ENCODE assay signal across 8 mouse cellular contexts in the genomic region with DNA sequence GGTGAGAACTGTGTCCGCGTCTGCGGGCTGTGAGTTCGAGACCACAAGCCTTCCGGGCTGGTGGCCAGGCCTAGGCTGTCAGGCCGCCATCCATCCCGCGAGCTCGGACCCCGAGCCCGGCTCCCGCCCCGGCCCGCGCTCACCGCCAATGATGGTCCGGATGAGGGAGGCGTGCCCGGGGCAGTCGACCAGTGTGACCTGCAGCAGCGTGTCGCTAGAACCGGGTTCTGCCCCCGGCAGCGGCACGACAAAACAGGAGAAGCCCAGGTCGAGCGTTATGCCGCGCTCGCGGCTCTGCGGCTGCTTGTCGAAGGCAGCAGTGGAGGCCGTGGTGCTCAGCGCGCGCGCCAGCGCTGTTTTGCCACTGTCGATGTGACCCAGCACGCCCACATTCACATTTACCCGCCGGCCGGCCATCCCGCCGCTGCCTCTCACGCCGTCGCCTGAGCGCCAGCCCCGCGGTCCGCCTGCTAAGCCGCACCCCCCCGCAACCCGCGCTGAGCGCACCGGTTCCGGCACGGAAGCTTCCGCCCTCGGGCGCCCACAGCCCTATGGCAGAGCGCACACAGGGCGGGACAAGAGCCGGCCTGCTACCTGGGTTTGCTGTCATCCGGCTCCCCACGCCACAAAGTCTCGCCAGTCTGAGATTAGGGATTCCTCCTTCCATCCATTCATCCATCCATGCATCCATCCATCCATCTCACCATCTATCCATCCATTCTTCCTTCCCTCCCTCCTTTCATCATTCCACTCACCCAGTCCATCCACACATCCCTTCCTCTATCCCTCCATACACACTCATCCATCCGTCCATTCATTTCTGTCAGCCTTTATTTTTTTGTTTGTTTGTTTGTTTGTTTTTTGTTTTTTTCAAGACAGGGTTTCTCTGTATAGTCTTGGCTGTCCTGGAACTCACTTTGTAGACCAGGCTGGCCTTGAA. TPM values are rescaled to one million over a fixed set of nuclear protein-coding genes. Genes with fewer than 3 reads are reported as not detected.
DNase-seq lines count a peak whose midpoint lies in the region; ATAC-seq and TF ChIP-seq lines count a peak whose summit lies in the region.

A gene (minus strand): TSS at position 477 of the 940 bp plus-strand sequence.

- H3K9me3 ChIP-seq in MEL (replicated peaks; ENCODE audit: insufficient read depth, low read length), result no peaks in the 10 kb centered on the region
- H3K9me3 ChIP-seq in lung, embryonic 14.5 days (ENCODE audit: low read depth, low read length), result no peaks in the 10 kb centered on the region

- peak within 1 kb of the TSS; percentile 82 for H3K9ac ChIP-seq in MEL (ENCODE audit: control insufficient read depth, low read depth, low read length, poor library complexity, severe bottlenecking)
- peak within 1 kb of the TSS; percentile 84 for H3K9ac ChIP-seq in lung, embryonic 14.5 days

- H3K36me3 ChIP-seq in MEL (ENCODE audit: control insufficient read depth in 1 of 2, insufficient read depth in 2 of 2, low read length in 2 of 2), result peaks cover 1 to 22% of the 10 kb centered on the region in 2 experiments; a peak in 2 of 4 replicates
- no peaks in the 10 kb centered on the region for H3K36me3 ChIP-seq in lung, embryonic 14.5 days (ENCODE audit: insufficient read depth)

- peak; percentile 89 for DNase-seq in MEL (ENCODE audit: low read depth, low spot score)
- DNase-seq in cerebellum, adult 2 months, result peak; percentile 84 to 91
- DNase-seq in forelimb bud, embryonic 11.5 days (ENCODE audit: low read depth, low spot score), result peak; percentile 79
- DNase-seq in heart, postnatal 4 days, result peak; percentile 87
- peak; percentile 51 to 76 for DNase-seq in layer of hippocampus, adult 8-10 months (ENCODE audit: low spot score in 2 of 2)
- DNase-seq in lung, embryonic 14.5 days, result peak; percentile 89
- DNase-seq in testis, postnatal 14 days (ENCODE audit: low spot score), result peak; percentile 86

- no peak for TF ChIP-seq CTCF in MEL (IDR thresholded peaks at IDR 0.05 in 2 of 3, conservative IDR thresholded peaks at IDR 0.05 in 1 of 3; ENCODE audit: control insufficient read depth in 1 of 3, insufficient read depth in 1 of 3, low read depth in 2 of 3, low read length in 3 of 3, poor library complexity in 1 of 3, severe bottlenecking in 1 of 3)
- no peak for TF ChIP-seq CTCF in cerebellum, adult 2 months (IDR thresholded peaks at IDR 0.05; ENCODE audit: borderline replicate concordance, insufficient read depth, low read depth, low read length)
- TF ChIP-seq CTCF in lung, embryonic 14.5 days (IDR thresholded peaks at IDR 0.05; ENCODE audit: low read depth), result no peak

- TF ChIP-seq POLR2A in MEL (IDR thresholded peaks at IDR 0.05; ENCODE audit: control insufficient read depth in 1 of 2, insufficient read depth in 1 of 2, low read depth in 1 of 2, low read length in 2 of 2, poor library complexity in 1 of 2), result peak; percentile 82 to 85
- TF ChIP-seq POLR2A in cerebellum, adult 2 months (IDR thresholded peaks at IDR 0.05; ENCODE audit: borderline replicate concordance, insufficient read depth, low read length), result peak; percentile 85

- peak within 1 kb of the TSS; percentile 43 for H3K27ac ChIP-seq in MEL (ENCODE audit: control insufficient read depth, low read depth, low read length)
- peak within 1 kb of the TSS; percentile 29; the same call in 1 of the 2 replicates for H3K27ac ChIP-seq in cerebellum, adult 2 months (ENCODE audit: insufficient read depth, low read length)
- peak within 1 kb of the TSS; percentile 64; the same call in 1 of the 2 replicates for H3K27ac ChIP-seq in lung, embryonic 14.5 days (ENCODE audit: low read depth)

- TF ChIP-seq EP300 in MEL (IDR thresholded peaks at IDR 0.05; ENCODE audit: low read depth in 1 of 2, low read length in 2 of 2), result 0 out of 4 replicates have a peak, but pooled peaks of 1 of the 2 experiments have one; percentile 5

- peak within 1 kb of the TSS; percentile 85 to 86 for H3K4me3 ChIP-seq in MEL (ENCODE audit: control insufficient read depth in 1 of 2, insufficient read depth in 1 of 2, low read depth in 2 of 2, low read length in 2 of 2)
- H3K4me3 ChIP-seq in cerebellum, adult 2 months (replicated peaks; ENCODE audit: insufficient read depth, low read depth, low read length), result peak within 1 kb of the TSS; percentile 81
- peak within 1 kb of the TSS; percentile 82 for H3K4me3 ChIP-seq in lung, embryonic 14.5 days (ENCODE audit: low read depth, low read length)

- peak within 1 kb of the TSS; percentile 80 for H3K4me2 ChIP-seq in lung, embryonic 14.5 days

- TF ChIP-seq RAD21 in MEL (IDR thresholded peaks at IDR 0.05; ENCODE audit: low read depth, low read length), result no peak

- peaks cover 0 to 21% of the 10 kb centered on the region in 2 experiments; a peak in 3 of 4 replicates for H3K4me1 ChIP-seq in MEL (ENCODE audit: control insufficient read depth in 1 of 2, insufficient read depth in 2 of 2, low read length in 2 of 2)
- H3K4me1 ChIP-seq in cerebellum, adult 2 months (ENCODE audit: control insufficient read depth, insufficient read depth, low read length), result no peaks in the 10 kb centered on the region; the same call in 1 of the 2 replicates
- peaks cover 3% of the 10 kb centered on the region; the same call in 1 of the 2 replicates for H3K4me1 ChIP-seq in lung, embryonic 14.5 days (ENCODE audit: insufficient read depth)

- peaks cover 0 to 2% of the 10 kb centered on the region in 2 experiments; a peak in 2 of 4 replicates for H3K27me3 ChIP-seq in MEL (ENCODE audit: control insufficient read depth in 1 of 2, insufficient read depth in 2 of 2, low read length in 2 of 2)
- no peaks in the 10 kb centered on the region for H3K27me3 ChIP-seq in cerebellum, adult 2 months (ENCODE audit: control insufficient read depth, insufficient read depth, low read length)
- no peaks in the 10 kb centered on the region for H3K27me3 ChIP-seq in lung, embryonic 14.5 days (ENCODE audit: insufficient read depth, low read length)

- peaks cover 16% of the 10 kb centered on the region for H3K79me2 ChIP-seq in MEL (ENCODE audit: control insufficient read depth, insufficient read depth, low read length, poor library complexity)

- peak; percentile 94 for ATAC-seq in lung, embryonic 14.5 days (ENCODE audit: insufficient read depth)
- ATAC-seq in neutrophil, adult 5-6 weeks (ENCODE audit: extremely low read depth, insufficient number of reproducible peaks, low FRiP score, poor library complexity, severe bottlenecking), result peak; percentile 66

- WGBS in cerebellum, adult 2 months, result 1% methylated on average over 72 of the region's 72 CpGs
- under 1% methylated on average over 72 of the region's 72 CpGs for WGBS in lung, embryonic 14.5 days

TF ChIP-seq in MEL, 35 proteins besides CTCF, POLR2A, EP300 and RAD21 (continues in another document):
- TF ChIP-seq ZC3H11A (IDR thresholded peaks at IDR 0.05; ENCODE audit: low read depth, low read length) (no peak), KAT2A (conservative IDR thresholded peaks at IDR 0.05; ENCODE audit: low read depth, low read length) (no peak; the same call in 1 of the 2 replicates), POLR2AphosphoS5 (IDR thresholded peaks at IDR 0.05; ENCODE audit: borderline replicate concordance, low read depth, low read length) (no peak), ZMIZ1 (IDR thresholded peaks at IDR 0.05; ENCODE audit: low read depth, low read length) (no peak), ETS1 (IDR thresholded peaks at IDR 0.05; ENCODE audit: low read depth, low read length) (0 out of 2 replicates have a peak, but pooled peaks have one; percentile 31), UBTF (IDR thresholded peaks at IDR 0.05; ENCODE audit: borderline replicate concordance, insufficient read depth, low read depth, low read length) (no peak), ZNF384 (IDR thresholded peaks at IDR 0.05; ENCODE audit: low read depth, low read length) (no peak; the same call in 1 of the 2 replicates), NELFE (IDR thresholded peaks at IDR 0.05; ENCODE audit: low read depth, low read length) (peak; percentile 84), SMC3 (IDR thresholded peaks at IDR 0.05; ENCODE audit: low read depth, low read length) (0 out of 2 replicates have a peak, but pooled peaks have one; percentile 22), CHD1 (IDR thresholded peaks at IDR 0.05; ENCODE audit: low read depth, low read length) (peak; percentile 62; the same call in 1 of the 2 replicates), USF2 (IDR thresholded peaks at IDR 0.05; ENCODE audit: borderline replicate concordance in 1 of 2, insufficient read depth in 1 of 2, low read depth in 1 of 2, low read length in 2 of 2) (no peak), TAL1 (IDR thresholded peaks at IDR 0.05; ENCODE audit: low read length) (no peak), MYB (IDR thresholded peaks at IDR 0.05; ENCODE audit: low read depth, low read length) (no peak), MAZ (IDR thresholded peaks at IDR 0.05; ENCODE audit: low read depth, low read length) (no peak), TCF12 (IDR thresholded peaks at IDR 0.05; ENCODE audit: low read depth, low read length) (peak; percentile 84), HCFC1 (IDR thresholded peaks at IDR 0.05; ENCODE audit: low read depth, low read length) (peak; percentile 88), MYC (IDR thresholded peaks at IDR 0.05; ENCODE audit: low read depth, low read length) (peak; percentile 65; the same call in 1 of the 2 replicates), MXI1 (IDR thresholded peaks at IDR 0.05; ENCODE audit: low read depth, low read length) (peak; percentile 93), TBP (IDR thresholded peaks at IDR 0.05; ENCODE audit: low read depth, low read length) (peak; percentile 69), MEF2A (IDR thresholded peaks at IDR 0.05; ENCODE audit: extremely low read depth, insufficient replicate concordance, low read depth, low read length, poor library complexity, severe bottlenecking) (peak; percentile 28; the same call in 1 of the 2 replicates), E2F4 (IDR thresholded peaks at IDR 0.05; ENCODE audit: borderline replicate concordance, low read depth, low read length) (no peak), JUND (IDR thresholded peaks at IDR 0.05; ENCODE audit: low read depth, low read length) (no peak), ELF1 (IDR thresholded peaks at IDR 0.05; ENCODE audit: low read depth, low read length) (peak; percentile 76), GABPA (IDR thresholded peaks at IDR 0.05; ENCODE audit: low read depth, low read length) (no peak), MAFK (IDR thresholded peaks at IDR 0.05; ENCODE audit: borderline replicate concordance, low read depth, low read length) (no peak)

RNA-seq across cellular contexts. Expression of the gene that starts here (rescaled TPM):
- 26.2 and 27.5 TPM in 2 replicates for total RNA-seq in MEL (2012; rRNA removed)
- 100 to 1,000 TPM in 1 of 2 experiments, 10 to 100 TPM in 1; 40.7 to 378 TPM for polyA plus RNA-seq in MEL (2012; ENCODE audit: insufficient read depth in 1 of 2, insufficient read length in 2 of 2, low read depth in 1 of 2, low replicate concordance in 2 of 2, missing spikeins in 1 of 2)
- 17.0 and 17.3 TPM in 2 replicates for polyA plus RNA-seq in cerebellum, adult 2 months (2012; rRNA removed)
- 10 to 100 TPM; 13.2 to 16.8 TPM for total RNA-seq in heart, postnatal 4 days (2021)
- 10 to 100 TPM; 21.4 to 28.7 (median 24.2) TPM for total RNA-seq in layer of hippocampus, adult 8-10 months (2022)
- polyA plus RNA-seq in lung, embryonic 14.5 days (2014; fragmentation: Nextera tagmentation; extraction: Ambion mirVana), result 44.6 and 48.2 TPM in 2 replicates
- total RNA-seq in neutrophil, adult 5-6 weeks (2017), result 11.2 and 12.5 TPM in 2 replicates

Comparison
In these comparisons a context has a peak if more than half of its experiments do, and no peak if none do; other contexts are left out.
1. Peak in every context shown above with its lines: DNase-seq, ATAC-seq, H3K4me3 ChIP-seq and H3K27ac ChIP-seq.